Mouse (Mus musculus): ENCODE measurements at regions not wholly inside any gene's neighbourhood (a gene's known extent, or its start where the extent isn't known, plus 50 kb on each side); places are given as distances from the start of the nearest gene placed in this dataset.

DNA sequence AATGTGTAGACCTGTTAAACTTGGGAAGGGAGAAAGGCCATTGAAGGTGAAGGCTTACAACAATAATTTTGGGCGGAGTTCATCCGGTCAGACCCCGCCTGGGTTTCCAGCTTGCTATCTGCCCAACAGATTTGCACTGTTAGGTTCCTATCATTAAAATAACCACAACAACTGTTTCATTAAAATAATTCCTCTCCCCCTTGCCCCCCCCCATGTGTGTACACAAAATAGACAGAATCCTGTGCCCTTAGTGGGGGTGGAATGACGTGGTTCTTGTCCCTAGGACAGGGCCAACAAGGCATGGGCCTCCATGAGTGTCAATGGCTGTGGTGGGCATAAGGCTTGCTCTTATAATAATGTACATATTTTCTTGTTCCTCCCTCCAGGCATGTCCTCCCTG, 65.6 kb upstream of the Ccn6 start:
- Histone ChIP-seq H3K9ac (no peak overlapping the region), H3K36me3 (ENCODE audit: insufficient read depth) (no peaks in the 10 kb centered on the region), H3K27me3 (ENCODE audit: insufficient read depth, low read length) (no peaks in the 10 kb centered on the region), H3K4me3 (ENCODE audit: low read depth, low read length) (no peak overlapping the region), H3K27ac (ENCODE audit: low read depth) (no peak overlapping the region), H3K4me1 (ENCODE audit: insufficient read depth) (peaks cover 11% of the 10 kb centered on the region; the same call in 1 of the 2 replicates), H3K4me2 (no peak overlapping the region), H3K9me3 (ENCODE audit: low read depth, low read length) (no peaks in the 10 kb centered on the region)
- ATAC-seq (ENCODE audit: insufficient read depth) (no peak), DNase-seq (no peak)
- 95% methylated on average over 4 of the region's 4 CpGs for WGBS
- TF ChIP-seq CTCF (IDR thresholded peaks at IDR 0.05; ENCODE audit: low read depth), result no peak

DNA sequence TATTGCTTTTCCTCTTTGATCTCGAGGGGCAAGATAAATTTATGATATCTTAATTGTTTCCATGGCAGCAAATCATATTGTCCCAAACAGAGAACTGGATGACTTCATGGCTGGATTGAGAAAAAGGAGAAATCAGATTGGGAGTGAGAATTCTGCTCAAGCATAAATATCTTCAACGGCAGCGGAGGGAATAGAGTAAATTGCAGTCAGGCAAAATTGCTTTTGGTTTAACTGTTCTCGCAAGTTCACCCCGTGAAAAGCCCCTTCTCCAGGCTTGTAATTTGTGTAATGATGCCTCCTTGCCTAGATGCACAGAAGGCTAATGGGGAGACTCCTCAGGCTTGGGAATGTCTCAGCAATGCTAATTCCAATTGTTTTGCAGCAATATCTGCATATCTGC, 64.4 kb upstream of the Ccn6 start:
- no peaks in the 10 kb centered on the region for H3K36me3 ChIP-seq (ENCODE audit: insufficient read depth)
- peak overlapping the region; percentile 48 for H3K4me2 ChIP-seq
- 40% methylated on average over 5 of the region's 5 CpGs for WGBS
- H3K4me1 ChIP-seq (ENCODE audit: insufficient read depth), result peaks cover 11% of the 10 kb centered on the region; the same call in 1 of the 2 replicates
- H3K27me3 ChIP-seq (ENCODE audit: insufficient read depth, low read length), result no peaks in the 10 kb centered on the region
- ATAC-seq (ENCODE audit: insufficient read depth) (peak; percentile 7; the same call in 1 of the 2 replicates), DNase-seq (peak; percentile 61)
- H3K4me3 ChIP-seq (ENCODE audit: low read depth, low read length), result no peak overlapping the region
- no peak overlapping the region for H3K9ac ChIP-seq
- no peak for TF ChIP-seq CTCF (IDR thresholded peaks at IDR 0.05; ENCODE audit: low read depth)
- no peaks in the 10 kb centered on the region for H3K9me3 ChIP-seq (ENCODE audit: low read depth, low read length)
- peak overlapping the region; percentile 46; the same call in 1 of the 2 replicates for H3K27ac ChIP-seq (ENCODE audit: low read depth)

DNA sequence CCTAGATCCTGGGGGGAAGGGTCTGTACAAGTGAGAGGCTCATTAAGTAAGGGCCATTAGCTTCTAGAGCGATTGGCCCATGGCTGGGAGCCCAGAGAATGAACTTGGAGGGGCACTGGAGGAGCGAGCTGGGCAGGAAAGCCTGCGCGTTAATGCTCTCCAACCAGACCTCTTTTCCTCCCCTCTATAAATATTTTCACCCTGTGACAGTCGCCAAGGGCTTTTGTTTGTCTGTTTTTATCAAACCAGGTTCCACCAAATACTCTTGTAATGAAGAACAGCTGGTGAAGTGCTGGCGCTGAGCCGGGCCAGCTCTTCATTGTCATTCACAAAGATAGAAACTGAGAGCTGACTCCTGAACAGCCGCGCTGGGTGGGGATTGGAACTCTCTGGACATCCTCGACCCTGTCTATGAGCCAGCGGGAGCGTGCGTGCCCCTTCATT, 63.9 kb upstream of the Ccn6 start:
- no peak for TF ChIP-seq CTCF (IDR thresholded peaks at IDR 0.05; ENCODE audit: low read depth)
- Histone ChIP-seq H3K9me3 (ENCODE audit: low read depth, low read length) (no peaks in the 10 kb centered on the region), H3K27ac (ENCODE audit: low read depth) (peak overlapping the region; percentile 46; the same call in 1 of the 2 replicates), H3K36me3 (ENCODE audit: insufficient read depth) (no peaks in the 10 kb centered on the region), H3K27me3 (ENCODE audit: insufficient read depth, low read length) (no peaks in the 10 kb centered on the region), H3K4me3 (ENCODE audit: low read depth, low read length) (no peak overlapping the region), H3K9ac (no peak overlapping the region), H3K4me2 (peak overlapping the region; percentile 48), H3K4me1 (ENCODE audit: insufficient read depth) (peaks cover 11% of the 10 kb centered on the region; the same call in 1 of the 2 replicates)
- DNase-seq (peak; percentile 87), ATAC-seq (ENCODE audit: insufficient read depth) (peak; percentile 85)
- WGBS, result 19% methylated on average over 13 of the region's 13 CpGs

- no peak for TF ChIP-seq CTCF (IDR thresholded peaks at IDR 0.05; ENCODE audit: low read depth)
- DNase-seq, result no peak
- WGBS, result 37% methylated on average over 2 of the region's 2 CpGs
These were observed 62.9 kb upstream of the Ccn6 start for GRCm38 (mm10) chr10:39226518-39226917.

GRCm38 (mm10) chr10:39224449-39225094, 61.0 kb upstream of the Ccn6 start:
- TF ChIP-seq CTCF (IDR thresholded peaks at IDR 0.05; ENCODE audit: low read depth), result no peak
- 41% methylated on average over 5 of the region's 5 CpGs for WGBS
- DNase-seq, result no peak
- no peak for ATAC-seq (ENCODE audit: insufficient read depth)
- Histone ChIP-seq H3K4me3 (ENCODE audit: low read depth, low read length) (no peak overlapping the region), H3K9ac (no peak overlapping the region), H3K4me2 (no peak overlapping the region), H3K27ac (ENCODE audit: low read depth) (no peak overlapping the region), H3K4me1 (ENCODE audit: insufficient read depth) (peaks cover 11% of the 10 kb centered on the region; the same call in 1 of the 2 replicates), H3K27me3 (ENCODE audit: insufficient read depth, low read length) (no peaks in the 10 kb centered on the region), H3K9me3 (ENCODE audit: low read depth, low read length) (no peaks in the 10 kb centered on the region), H3K36me3 (ENCODE audit: insufficient read depth) (no peaks in the 10 kb centered on the region)

More at GRCm38 (mm10) chr10:39226518-39226917, 62.9 kb upstream of the Ccn6 start:
- Histone ChIP-seq H3K4me1 (ENCODE audit: insufficient read depth) (peaks cover 11% of the 10 kb centered on the region; the same call in 1 of the 2 replicates), H3K4me3 (ENCODE audit: low read depth, low read length) (no peak overlapping the region), H3K9me3 (ENCODE audit: low read depth, low read length) (no peaks in the 10 kb centered on the region), H3K27ac (ENCODE audit: low read depth) (no peak overlapping the region), H3K9ac (no peak overlapping the region), H3K27me3 (ENCODE audit: insufficient read depth, low read length) (no peaks in the 10 kb centered on the region), H3K4me2 (no peak overlapping the region), H3K36me3 (ENCODE audit: insufficient read depth) (no peaks in the 10 kb centered on the region)
- no peak for ATAC-seq (ENCODE audit: insufficient read depth)

DNA sequence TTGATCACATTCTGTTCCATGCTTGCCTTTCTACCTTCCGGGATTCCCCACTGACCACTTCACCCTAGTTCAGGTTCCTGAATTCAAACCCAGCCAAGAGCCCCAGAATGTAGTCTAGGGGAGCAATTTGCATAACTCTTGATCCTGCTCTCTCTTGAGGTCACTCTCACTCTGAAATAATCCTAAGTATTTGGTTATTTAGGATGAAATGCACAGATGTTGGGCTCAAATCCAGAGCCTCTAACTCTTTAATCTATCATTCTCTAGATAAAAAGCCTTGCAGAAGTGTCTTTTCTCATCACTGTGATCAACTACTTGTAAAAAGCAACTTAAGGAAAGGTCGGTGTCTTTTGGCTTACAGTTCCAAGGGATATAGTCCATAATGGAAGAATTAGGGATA, 57.4 kb upstream of the Ccn6 start:
- Histone ChIP-seq H3K9ac (no peak overlapping the region), H3K4me2 (no peak overlapping the region), H3K27me3 (ENCODE audit: insufficient read depth, low read length) (no peaks in the 10 kb centered on the region), H3K9me3 (ENCODE audit: low read depth, low read length) (no peaks in the 10 kb centered on the region), H3K27ac (ENCODE audit: low read depth) (no peak overlapping the region), H3K36me3 (ENCODE audit: insufficient read depth) (no peaks in the 10 kb centered on the region), H3K4me3 (ENCODE audit: low read depth, low read length) (no peak overlapping the region), H3K4me1 (ENCODE audit: insufficient read depth) (no peaks in the 10 kb centered on the region)
- ATAC-seq (ENCODE audit: insufficient read depth), result no peak
- WGBS, result 81% methylated on average over 2 of the region's 2 CpGs
- no peak for TF ChIP-seq CTCF (IDR thresholded peaks at IDR 0.05; ENCODE audit: low read depth)
- no peak for DNase-seq

- Histone ChIP-seq H3K36me3 (ENCODE audit: insufficient read depth) (no peaks in the 10 kb centered on the region), H3K9me3 (ENCODE audit: low read depth, low read length) (no peaks in the 10 kb centered on the region), H3K4me1 (ENCODE audit: insufficient read depth) (no peaks in the 10 kb centered on the region), H3K27me3 (ENCODE audit: insufficient read depth, low read length) (no peaks in the 10 kb centered on the region), H3K4me3 (ENCODE audit: low read depth, low read length) (no peak overlapping the region), H3K9ac (no peak overlapping the region), H3K27ac (ENCODE audit: low read depth) (no peak overlapping the region), H3K4me2 (no peak overlapping the region)
- DNase-seq, result no peak
- ATAC-seq (ENCODE audit: insufficient read depth), result no peak
- TF ChIP-seq CTCF (IDR thresholded peaks at IDR 0.05; ENCODE audit: low read depth), result no peak
- 81% methylated on average over 2 of the region's 2 CpGs for WGBS
These were observed 55.8 kb upstream of the Ccn6 start for GRCm38 (mm10) chr10:39219366-39219765.
